Mouse (Mus musculus): ENCODE data around the gene Mb. TPM values are rescaled to one million over a fixed set of nuclear protein-coding genes. Genes with fewer than 3 reads are reported as not detected.
A peak's percentile ranks its signal among the peaks of the same experiment; 100 is the strongest.
"Not testable (repeated sequence)": the region's sequence is repeated elsewhere in the genome, so short reads cannot be mapped to it uniquely, and the experiment has no call there.

Gene Mb
- polyA plus RNA-seq, 1 experiment from 2014 or later: 0.35 TPM

DNA sequence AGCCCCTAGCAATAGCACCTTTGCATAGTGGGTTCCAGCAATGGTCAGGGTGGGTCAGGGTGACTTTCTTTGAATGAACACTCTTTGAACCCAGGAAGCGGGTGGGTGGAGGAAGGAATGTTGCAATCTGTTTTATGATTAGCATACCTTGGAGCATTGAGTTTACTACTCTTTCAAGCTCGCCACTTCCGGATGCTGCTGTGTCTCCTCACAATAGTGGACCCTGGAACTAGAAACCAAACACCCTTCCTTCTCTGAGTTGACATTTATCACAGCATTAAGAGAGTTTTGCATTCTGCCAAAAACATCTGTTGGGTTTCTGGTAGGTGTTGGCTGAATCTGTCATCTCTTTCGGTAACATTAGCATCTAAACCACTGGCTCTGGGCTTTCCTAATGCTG lies 8.9 kb upstream of the Mb start:
- ATAC-seq (replicated peaks; ENCODE audit: low FRiP score, low TSS enrichment, low read depth); H3K4me2 ChIP-seq (ENCODE audit: low read length): not testable (repeated sequence)
- WGBS: 94% methylated on average over 4 of the region's 4 CpGs

DNA sequence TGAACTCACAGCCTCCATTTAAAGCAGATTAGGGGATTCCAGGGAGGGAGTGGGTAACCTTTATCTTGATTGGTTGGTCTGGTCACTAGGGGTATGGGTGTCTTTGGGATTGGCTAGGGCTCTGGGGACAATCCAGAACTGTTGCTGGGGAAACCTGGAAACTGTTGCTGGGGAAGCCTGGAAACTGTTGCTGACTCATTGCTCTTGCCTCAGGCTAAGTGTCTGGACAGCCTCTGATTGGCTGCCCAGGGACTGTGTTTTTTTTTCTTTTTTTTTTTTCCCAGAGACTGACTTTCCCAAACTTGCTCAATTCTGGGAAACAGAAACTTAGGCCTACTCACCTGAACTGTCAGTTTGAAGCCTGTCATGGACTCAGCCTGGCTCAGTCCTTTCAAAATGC lies 8.1 kb upstream of the Mb start:
- H3K27me3 ChIP-seq (replicated peaks; ENCODE audit: control insufficient read depth, insufficient read depth, low read length): no peaks in the 10 kb centered on the region
- H3K4me3 ChIP-seq (ENCODE audit: low read depth, low read length): no peak overlapping the region
- DNase-seq (ENCODE audit: low spot score) (no peak), ATAC-seq (replicated peaks; ENCODE audit: low FRiP score, low TSS enrichment, low read depth) (no peak)
- no peak overlapping the region for H3K4me2 ChIP-seq (ENCODE audit: low read length)
- no peaks in the 10 kb centered on the region for H3K9me3 ChIP-seq (ENCODE audit: control insufficient read depth, low read length)
- no peak overlapping the region for H3K9ac ChIP-seq (ENCODE audit: low read length)
- no peaks in the 10 kb centered on the region for H3K36me3 ChIP-seq (ENCODE audit: control insufficient read depth, insufficient read depth, low read length)
- no peak overlapping the region for H3K27ac ChIP-seq (ENCODE audit: low read depth)
- H3K4me1 ChIP-seq (replicated peaks; ENCODE audit: control insufficient read depth, insufficient read depth, low read length): peaks cover 7% of the 10 kb centered on the region; the same call in 1 of the 2 replicates

More for the DNA sequence above, 8.9 kb upstream of the Mb start:
- not testable (repeated sequence) for H3K27me3 ChIP-seq (replicated peaks; ENCODE audit: control insufficient read depth, insufficient read depth, low read length); H3K27ac ChIP-seq (ENCODE audit: low read depth); DNase-seq (ENCODE audit: low spot score); H3K9me3 ChIP-seq (ENCODE audit: control insufficient read depth, low read length); H3K4me3 ChIP-seq (ENCODE audit: low read depth, low read length); H3K4me1 ChIP-seq (replicated peaks; ENCODE audit: control insufficient read depth, insufficient read depth, low read length); H3K9ac ChIP-seq (ENCODE audit: low read length); H3K36me3 ChIP-seq (ENCODE audit: control insufficient read depth, insufficient read depth, low read length)

DNA sequence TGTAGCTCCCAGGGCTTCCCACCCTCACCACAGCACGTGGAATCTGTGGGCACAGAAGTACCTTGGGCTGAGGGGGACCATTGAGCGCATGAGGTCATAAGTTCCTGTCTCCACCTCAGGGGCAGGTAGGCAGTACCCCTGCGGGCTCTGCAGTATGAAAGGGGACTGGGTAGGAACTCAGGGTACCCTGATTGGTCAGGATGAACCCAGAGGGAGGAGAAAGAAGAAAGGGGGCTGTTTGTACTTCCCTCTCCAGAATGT lies 6.3 kb upstream of the Mb start:
- DNase-seq (ENCODE audit: low spot score): no peak
- Histone ChIP-seq H3K36me3 (ENCODE audit: control insufficient read depth, insufficient read depth, low read length) (no peaks in the 10 kb centered on the region), H3K4me2 (ENCODE audit: low read length) (no peak overlapping the region), H3K27me3 (replicated peaks; ENCODE audit: control insufficient read depth, insufficient read depth, low read length) (no peaks in the 10 kb centered on the region), H3K9ac (ENCODE audit: low read length) (no peak overlapping the region), H3K4me3 (ENCODE audit: low read depth, low read length) (no peak overlapping the region), H3K27ac (ENCODE audit: low read depth) (0 out of 2 replicates have a peak overlapping the region, but pooled peaks have one; percentile 51), H3K9me3 (ENCODE audit: control insufficient read depth, low read length) (no peaks in the 10 kb centered on the region), H3K4me1 (replicated peaks; ENCODE audit: control insufficient read depth, insufficient read depth, low read length) (peaks cover 7% of the 10 kb centered on the region; the same call in 1 of the 2 replicates)
- WGBS: 54% methylated on average over 3 of the region's 3 CpGs
- peak; percentile 48; the same call in 1 of the 2 replicates for ATAC-seq (replicated peaks; ENCODE audit: low FRiP score, low TSS enrichment, low read depth)

DNA sequence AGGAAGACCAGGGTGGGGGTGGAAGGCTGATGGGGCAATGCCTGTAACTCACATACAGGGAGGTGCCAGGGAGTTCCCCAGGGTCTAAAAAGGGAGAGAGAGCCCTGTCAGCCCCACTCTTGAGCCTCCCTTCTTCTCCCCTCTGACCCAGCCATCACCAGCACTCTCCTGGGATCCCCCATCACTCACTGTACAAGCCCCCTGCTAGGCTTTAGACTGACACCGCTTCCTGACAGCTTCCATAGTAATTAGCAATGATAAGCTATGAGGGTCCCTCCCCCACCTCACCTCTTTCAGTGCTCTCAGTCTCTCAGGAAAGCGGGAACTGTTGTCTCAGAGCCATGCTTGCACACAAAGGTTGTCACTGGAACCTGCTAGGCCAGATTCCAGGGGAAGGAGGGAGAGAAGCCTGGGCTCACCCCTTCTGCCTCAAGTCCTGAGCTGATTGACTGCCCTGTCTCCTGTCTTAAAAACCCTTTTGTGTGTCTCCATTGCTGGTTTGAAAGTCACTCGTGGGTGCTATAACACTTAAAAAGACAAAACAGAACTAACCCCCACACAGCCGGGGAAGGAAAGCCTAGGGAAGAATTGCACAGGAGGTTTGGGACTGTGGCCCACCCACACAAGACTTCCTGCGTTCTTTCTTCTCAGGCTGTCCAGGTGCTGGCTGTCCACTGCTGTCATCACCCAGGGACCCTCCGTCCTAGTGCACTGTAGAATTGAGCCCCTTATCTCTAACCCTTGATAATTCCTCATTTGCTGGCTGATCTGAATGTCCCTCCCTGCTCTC lies 5.7 kb upstream of the Mb start:
- peak; percentile 74; the same call in 1 of the 2 replicates for ATAC-seq (replicated peaks; ENCODE audit: low FRiP score, low TSS enrichment, low read depth)
- Histone ChIP-seq H3K4me1 (replicated peaks; ENCODE audit: control insufficient read depth, insufficient read depth, low read length) (peaks cover 7% of the 10 kb centered on the region; the same call in 1 of the 2 replicates), H3K9ac (ENCODE audit: low read length) (no peak overlapping the region), H3K9me3 (ENCODE audit: control insufficient read depth, low read length) (no peaks in the 10 kb centered on the region), H3K36me3 (ENCODE audit: control insufficient read depth, insufficient read depth, low read length) (no peaks in the 10 kb centered on the region), H3K27me3 (replicated peaks; ENCODE audit: control insufficient read depth, insufficient read depth, low read length) (no peaks in the 10 kb centered on the region), H3K4me2 (ENCODE audit: low read length) (no peak overlapping the region), H3K4me3 (ENCODE audit: low read depth, low read length) (no peak overlapping the region), H3K27ac (ENCODE audit: low read depth) (peak overlapping the region; percentile 51; the same call in 1 of the 2 replicates)
- 30% methylated on average over 6 of the region's 6 CpGs for WGBS
- no peak for DNase-seq (ENCODE audit: low spot score)

DNA sequence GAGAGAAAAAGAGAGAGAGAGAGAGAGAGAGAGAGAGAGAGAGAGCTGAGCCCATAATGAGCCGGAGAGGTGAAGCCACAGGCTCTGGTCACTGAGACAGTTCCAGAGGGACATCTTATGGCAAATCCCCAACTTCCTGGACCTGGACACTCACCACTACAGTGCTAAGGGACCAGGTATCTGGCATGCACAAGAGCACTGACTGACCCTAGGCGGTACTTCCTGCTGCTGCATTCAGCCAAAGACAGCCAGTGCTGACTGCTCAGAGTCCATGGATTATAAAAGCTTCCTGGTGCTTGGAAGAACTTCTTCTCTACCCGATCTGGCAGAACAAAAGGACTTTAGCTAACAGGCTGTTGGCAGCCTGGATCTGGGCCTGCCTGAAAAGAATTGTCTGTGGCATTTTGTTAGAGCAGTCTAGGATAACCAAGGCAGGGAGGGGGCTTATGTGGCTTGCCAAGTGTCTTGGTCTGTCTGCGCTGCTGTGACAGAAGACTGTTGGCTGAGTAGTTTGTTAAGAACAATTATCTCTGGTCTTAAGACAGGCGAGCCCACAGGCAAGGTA lies 4.2 kb upstream of the Mb start:
- DNase-seq (ENCODE audit: low spot score) (no peak), ATAC-seq (replicated peaks; ENCODE audit: low FRiP score, low TSS enrichment, low read depth) (no peak)
- Histone ChIP-seq H3K4me3 (ENCODE audit: low read depth, low read length) (no peak overlapping the region), H3K36me3 (ENCODE audit: control insufficient read depth, insufficient read depth, low read length) (no peaks in the 10 kb centered on the region), H3K4me2 (ENCODE audit: low read length) (no peak overlapping the region), H3K27me3 (replicated peaks; ENCODE audit: control insufficient read depth, insufficient read depth, low read length) (no peaks in the 10 kb centered on the region), H3K9me3 (ENCODE audit: control insufficient read depth, low read length) (no peaks in the 10 kb centered on the region), H3K27ac (ENCODE audit: low read depth) (no peak overlapping the region), H3K9ac (ENCODE audit: low read length) (no peak overlapping the region), H3K4me1 (replicated peaks; ENCODE audit: control insufficient read depth, insufficient read depth, low read length) (peaks cover 7% of the 10 kb centered on the region; the same call in 1 of the 2 replicates)
- 64% methylated on average over 5 of the region's 5 CpGs for WGBS

DNA sequence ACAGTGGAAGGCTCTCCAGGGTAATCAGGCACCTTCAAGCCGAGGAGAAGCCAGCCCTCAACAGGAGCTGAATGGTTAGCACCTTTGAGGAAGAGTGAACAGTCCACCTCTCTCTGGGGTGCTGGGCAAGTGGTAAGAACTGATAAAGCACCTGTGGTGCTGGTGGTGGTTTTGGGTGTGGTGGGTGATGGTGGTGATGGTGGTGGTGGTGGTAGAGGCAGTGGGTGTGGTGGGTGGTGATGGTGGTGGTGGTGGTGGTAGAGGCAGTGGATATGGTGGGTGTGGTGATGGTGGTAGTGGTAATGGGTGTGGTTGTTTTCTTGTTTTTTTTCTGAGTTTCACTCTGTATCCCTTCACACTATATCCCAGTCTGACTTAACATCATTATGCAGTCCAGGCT lies 2.6 kb upstream of the Mb start:
- Histone ChIP-seq H3K4me2 (ENCODE audit: low read length) (no peak overlapping the region), H3K27me3 (replicated peaks; ENCODE audit: control insufficient read depth, insufficient read depth, low read length) (no peaks in the 10 kb centered on the region), H3K9me3 (ENCODE audit: control insufficient read depth, low read length) (no peaks in the 10 kb centered on the region), H3K4me1 (replicated peaks; ENCODE audit: control insufficient read depth, insufficient read depth, low read length) (peaks cover 7% of the 10 kb centered on the region; the same call in 1 of the 2 replicates), H3K9ac (ENCODE audit: low read length) (no peak overlapping the region), H3K36me3 (ENCODE audit: control insufficient read depth, insufficient read depth, low read length) (no peaks in the 10 kb centered on the region), H3K27ac (ENCODE audit: low read depth) (no peak overlapping the region), H3K4me3 (ENCODE audit: low read depth, low read length) (no peak overlapping the region)
- WGBS: 79% methylated on average over 1 of the region's 1 CpGs
- ATAC-seq (replicated peaks; ENCODE audit: low FRiP score, low TSS enrichment, low read depth) (no peak), DNase-seq (ENCODE audit: low spot score) (no peak)

DNA sequence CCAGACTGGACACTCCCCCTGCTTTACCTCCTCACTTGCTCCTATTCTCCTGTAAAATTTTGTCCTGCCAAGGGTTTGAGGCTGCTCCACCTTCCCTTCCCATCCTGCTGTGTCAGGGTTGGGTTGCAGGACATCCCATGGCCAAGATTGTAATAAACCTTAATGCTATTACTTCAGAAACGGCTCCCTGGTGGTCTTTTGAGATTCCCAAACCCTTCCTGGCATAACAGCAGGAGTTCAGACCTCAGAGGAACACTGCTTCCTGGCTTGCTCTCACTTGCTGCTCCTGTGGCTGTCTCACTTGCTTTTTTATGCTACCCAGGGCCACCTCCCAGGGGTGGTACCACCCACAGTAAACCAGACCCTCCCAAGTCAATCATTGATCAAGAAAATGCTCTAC lies 1.7 kb upstream of the Mb start:
- H3K27ac ChIP-seq (ENCODE audit: low read depth): no peak overlapping the region
- H3K4me2 ChIP-seq (ENCODE audit: low read length): no peak overlapping the region
- H3K9ac ChIP-seq (ENCODE audit: low read length): no peak overlapping the region
- H3K9me3 ChIP-seq (ENCODE audit: control insufficient read depth, low read length): no peaks in the 10 kb centered on the region
- ATAC-seq (replicated peaks; ENCODE audit: low FRiP score, low TSS enrichment, low read depth) (no peak), DNase-seq (ENCODE audit: low spot score) (no peak)
- H3K36me3 ChIP-seq (ENCODE audit: control insufficient read depth, insufficient read depth, low read length): no peaks in the 10 kb centered on the region
- no peak overlapping the region for H3K4me3 ChIP-seq (ENCODE audit: low read depth, low read length)
- peaks cover 7% of the 10 kb centered on the region; the same call in 1 of the 2 replicates for H3K4me1 ChIP-seq (replicated peaks; ENCODE audit: control insufficient read depth, insufficient read depth, low read length)
- H3K27me3 ChIP-seq (replicated peaks; ENCODE audit: control insufficient read depth, insufficient read depth, low read length): no peaks in the 10 kb centered on the region
- WGBS: 55% methylated on average over 1 of the region's 1 CpGs

DNA sequence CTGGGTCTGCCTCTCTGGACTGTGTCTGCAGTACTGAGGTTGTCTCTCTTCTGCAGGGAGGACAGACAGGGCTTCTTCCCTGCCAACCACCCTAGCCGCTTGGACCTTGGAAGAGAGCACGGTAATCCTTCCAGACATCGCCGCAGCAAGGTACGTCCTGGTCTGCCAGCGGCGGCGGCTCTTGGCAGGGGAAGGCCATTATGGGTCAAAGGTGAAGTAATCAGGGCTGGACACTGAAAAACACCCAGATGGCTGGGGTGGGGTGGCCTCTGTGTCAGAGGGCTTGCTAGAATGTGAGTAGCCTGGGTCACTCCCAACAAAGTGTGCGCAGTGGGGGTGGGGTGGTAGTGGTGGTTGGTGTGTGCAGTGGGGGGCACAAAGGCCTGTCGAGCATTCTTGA lies 4.9 kb downstream of the Mb start:
- Histone ChIP-seq H3K36me3 (ENCODE audit: control insufficient read depth, insufficient read depth, low read length) (no peaks in the 10 kb centered on the region), H3K4me3 (ENCODE audit: low read depth, low read length) (no peak overlapping the region), H3K27me3 (replicated peaks; ENCODE audit: control insufficient read depth, insufficient read depth, low read length) (no peaks in the 10 kb centered on the region), H3K4me2 (ENCODE audit: low read length) (no peak overlapping the region), H3K9me3 (ENCODE audit: control insufficient read depth, low read length) (no peaks in the 10 kb centered on the region), H3K9ac (ENCODE audit: low read length) (no peak overlapping the region), H3K27ac (ENCODE audit: low read depth) (no peak overlapping the region), H3K4me1 (replicated peaks; ENCODE audit: control insufficient read depth, insufficient read depth, low read length) (no peaks in the 10 kb centered on the region)
- ATAC-seq (replicated peaks; ENCODE audit: low FRiP score, low TSS enrichment, low read depth) (0 out of 2 replicates have a peak, but pooled peaks have one; percentile 40), DNase-seq (ENCODE audit: low spot score) (no peak)
- WGBS: 34% methylated on average over 10 of the region's 10 CpGs
